ENCODE assay signal across 10 mouse cellular contexts in the genomic region with DNA sequence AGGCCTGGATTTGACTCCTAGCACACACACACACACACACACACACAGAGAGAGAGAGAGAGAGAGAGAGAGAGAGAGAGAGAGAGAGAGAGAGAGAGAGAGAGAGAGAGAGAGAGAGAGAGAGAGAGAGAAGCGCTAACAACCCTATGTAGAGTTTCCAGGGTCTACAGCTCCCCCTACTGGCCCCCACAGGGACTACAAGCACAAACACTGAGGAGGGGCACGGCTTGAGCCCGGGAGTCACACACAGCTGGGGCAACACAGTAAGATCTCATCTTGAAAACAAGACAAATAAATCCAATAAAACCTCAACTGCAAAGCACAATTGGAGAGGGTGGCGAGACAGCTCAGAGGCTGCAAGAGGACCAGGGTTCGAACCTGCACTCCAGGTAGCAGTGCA. TPM values are rescaled to one million over a fixed set of nuclear protein-coding genes. Genes with fewer than 3 reads are reported as not detected.
DNase-seq lines count a peak whose midpoint lies in the region; ATAC-seq and TF ChIP-seq lines count a peak whose summit lies in the region.
"Had no signal": no experiment of that assay in that cellular context is flagged by ENCODE, and none has a peak within 500 bp of the region (broad histone marks: within the 10 kb centered on the region; RNA-seq: fewer than 3 reads in every experiment).

No protein-coding gene starts in this region.

- H3K27ac ChIP-seq in cerebellum, adult 2 months (ENCODE audit: insufficient read depth, low read length) = no peak overlapping the region
- no peak overlapping the region for H3K27ac ChIP-seq in liver, embryonic 11.5 days (ENCODE audit: low read depth, low read length)

- no peak overlapping the region for H3K4me3 ChIP-seq in cerebellum, adult 2 months (replicated peaks; ENCODE audit: insufficient read depth, low read depth, low read length)
- no peak overlapping the region for H3K4me3 ChIP-seq in liver, embryonic 11.5 days (ENCODE audit: low read depth, low read length)

- H3K4me2 ChIP-seq in liver, embryonic 11.5 days = no peak overlapping the region

- no peaks in the 10 kb centered on the region for H3K9me3 ChIP-seq in liver, embryonic 11.5 days (ENCODE audit: control insufficient read depth, low read length)

- no peaks in the 10 kb centered on the region; the same call in 1 of the 2 replicates for H3K4me1 ChIP-seq in cerebellum, adult 2 months (ENCODE audit: control insufficient read depth, insufficient read depth, low read length)
- H3K4me1 ChIP-seq in liver, embryonic 11.5 days (replicated peaks; ENCODE audit: control insufficient read depth, insufficient read depth, low read length) = no peaks in the 10 kb centered on the region

- no peak overlapping the region for H3K9ac ChIP-seq in liver, embryonic 11.5 days (ENCODE audit: low read depth, low read length)

- 59% methylated on average over 5 of the region's 5 CpGs for WGBS in cerebellum, adult 2 months
- WGBS in liver, embryonic 11.5 days = 44% methylated on average over 5 of the region's 5 CpGs

- DNase-seq in cerebellum, adult 2 months = no peak
- no peak for DNase-seq in cerebellum, adult 8-10 months
- peak; percentile 32 for DNase-seq in liver
- no peak for DNase-seq in liver, embryonic 11.5 days (ENCODE audit: low spot score)
- peak; percentile 10 for DNase-seq in c-Kit-positive CD71-positive TER-119-positive erythroid progenitor cells, embryonic 14.5 days (ENCODE audit: low spot score)
- DNase-seq in lung, postnatal 4 days = peak; percentile 53 to 57
- DNase-seq in layer of hippocampus, adult 9-10 months (ENCODE audit: low spot score) = no peak
- no peak for DNase-seq in urinary bladder, postnatal 14 days (ENCODE audit: low spot score)

- H3K36me3 ChIP-seq in liver, embryonic 11.5 days (ENCODE audit: control insufficient read depth, insufficient read depth, low read length) = no peaks in the 10 kb centered on the region

- ATAC-seq in liver, embryonic 11.5 days (replicated peaks; ENCODE audit: low FRiP score) = no peak

- H3K27me3 ChIP-seq in cerebellum, adult 2 months (ENCODE audit: control insufficient read depth, insufficient read depth, low read length) = no peaks in the 10 kb centered on the region
- no peaks in the 10 kb centered on the region for H3K27me3 ChIP-seq in liver, embryonic 11.5 days (replicated peaks; ENCODE audit: control insufficient read depth, insufficient read depth, low read length)

- peak; percentile 53; the same call in 1 of the 2 replicates for TF ChIP-seq CTCF in cerebellum, adult 2 months (IDR thresholded peaks at IDR 0.05; ENCODE audit: borderline replicate concordance, insufficient read depth, low read depth, low read length)

- no peak for TF ChIP-seq POLR2A in cerebellum, adult 2 months (IDR thresholded peaks at IDR 0.05; ENCODE audit: borderline replicate concordance, insufficient read depth, low read length)

RNA-seq across cellular contexts. Expression of a gene that starts 11.7 kb away (rescaled TPM):
- polyA plus RNA-seq in cerebellum, adult 2 months (2012; rRNA removed) = not detected in 2 replicates
- polyA plus RNA-seq in liver, embryonic 11.5 days (2014; fragmentation: Nextera tagmentation; extraction: Ambion mirVana) = not detected in 2 replicates
- polyA plus RNA-seq: liver, embryonic 16.5 days; stomach, embryonic 16.5 days had no signal

RNA-seq across cellular contexts. Expression of a gene that starts 46.2 kb away (rescaled TPM):
- 64.2 and 67.9 TPM in 2 replicates for polyA plus RNA-seq in cerebellum, adult 2 months (2012; rRNA removed)
- polyA plus RNA-seq in liver, embryonic 11.5 days (2014; fragmentation: Nextera tagmentation; extraction: Ambion mirVana) = 23.8 and 23.9 TPM in 2 replicates

RNA-seq across cellular contexts. Expression of a gene that starts 57.8 kb away (rescaled TPM):
- polyA plus RNA-seq in cerebellum, adult 2 months (2012; rRNA removed) = 138 and 154 TPM in 2 replicates
- polyA plus RNA-seq in liver, embryonic 11.5 days (2014; fragmentation: Nextera tagmentation; extraction: Ambion mirVana) = 161 and 167 TPM in 2 replicates

Comparison
In these comparisons a context has a peak if more than half of its experiments do, and no peak if none do; other contexts are left out.
1. DNase-seq: peak in liver (single experiment), c-Kit-positive CD71-positive TER-119-positive erythroid progenitor cells, embryonic 14.5 days (single experiment) and lung, postnatal 4 days (2 of 2); none in cerebellum, adult 2 months (0 of 2), cerebellum, adult 8-10 months (single experiment), liver, embryonic 11.5 days (single experiment), layer of hippocampus, adult 9-10 months (single experiment) and urinary bladder, postnatal 14 days (single experiment).